Mouse (Mus musculus) stomach, postnatal 0 days (tissue): ENCODE data around the gene Sgce. TPM values are rescaled to one million over a fixed set of nuclear protein-coding genes. Genes with fewer than 3 reads are reported as not detected.

Experiments used
- ATAC-seq: fragments of 200-750 bp; cut with Nextera tagmentation; 2 replicates; pipeline ENCODE4 v1.8.0; 2017; ENCODE audit not compliant: low FRiP score, low TSS enrichment
- DNase-seq: peaks from one replicate; pipeline ENCODE4 v3.0.0-alpha.2; 2016; ENCODE audit warnings: low spot score
- H3K27ac ChIP-seq: fragments of 300-500 bp; sonication (generic); replicated peaks from 2 replicates; pipeline ENCODE4 v1.5.1; 2014; ENCODE audit warnings: mild to moderate bottlenecking, control low read depth
- H3K27me3 ChIP-seq: fragments of 300-500 bp; sonication (generic); 2 replicates; pipeline ENCODE4 v1.6.1; 2014; ENCODE audit warnings: low read length; ENCODE audit not compliant: control insufficient read depth, insufficient read depth
- H3K36me3 ChIP-seq: fragments of 300-500 bp; sonication (generic); 2 replicates; pipeline ENCODE4 v1.6.1; 2014; ENCODE audit warnings: low read length, mixed read lengths; ENCODE audit not compliant: control insufficient read depth, insufficient read depth
- H3K4me1 ChIP-seq: fragments of 300-500 bp; sonication (generic); replicated peaks from 2 replicates; pipeline ENCODE4 v1.6.1; 2014; ENCODE audit warnings: antibody characterized with exemption; ENCODE audit not compliant: control insufficient read depth, insufficient read depth
- H3K4me2 ChIP-seq: fragments of 300-500 bp; sonication (generic); replicated peaks from 2 replicates; pipeline ENCODE4 v1.6.1; 2014; ENCODE audit warnings: low read depth, mild to moderate bottlenecking, control low read depth, moderate library complexity
- H3K4me3 ChIP-seq: fragments of 300-500 bp; sonication (generic); 2 replicates; pipeline ENCODE4 v1.5.1; 2014; ENCODE audit warnings: low read depth, low read length, control low read depth
- H3K9ac ChIP-seq: fragments of 300-500 bp; sonication (generic); 2 replicates; pipeline ENCODE4 v1.6.1; 2014; ENCODE audit warnings: mild to moderate bottlenecking, low read length, control low read depth, mixed read lengths
- H3K9me3 ChIP-seq: fragments of 300-500 bp; sonication (generic); 2 replicates; pipeline ENCODE4 v1.6.1; 2016; ENCODE audit warnings: low read length; ENCODE audit not compliant: control insufficient read depth
- CTCF ChIP-seq: IDR thresholded peaks from 2 replicates; pipeline ENCODE4 v1.5.1; 2016; ENCODE audit warnings: antibody characterized with exemption, low read depth, mild to moderate bottlenecking, moderate library complexity
- EP300 ChIP-seq: optimal IDR thresholded peaks from 2 replicates; pipeline ENCODE3; 2016; ENCODE audit warnings: antibody characterized with exemption
- WGBS: fragments of 180-500 bp; shearing (Covaris S2); extraction: QIAGEN DNeasy Blood & Tissue Kit; methylation state at CpG from one replicate; pipeline ENCODE4 v1.1.7; 2014; 5-methylcytosine and 5-hydroxymethylcytosine counted together
- polyA plus RNA-seq: library from polyadenylated mRNA; unstranded; fragments of >200 nt; fragmentation: Nextera tagmentation; extraction: Ambion mirVana; gene quantifications from 2 replicates; pipeline ENCODE4 v1.2.1, GENCODE M21; 2015

Gene Sgce
- polyA plus RNA-seq, 1 experiment from 2014 or later, result 45.8 TPM

DNA sequence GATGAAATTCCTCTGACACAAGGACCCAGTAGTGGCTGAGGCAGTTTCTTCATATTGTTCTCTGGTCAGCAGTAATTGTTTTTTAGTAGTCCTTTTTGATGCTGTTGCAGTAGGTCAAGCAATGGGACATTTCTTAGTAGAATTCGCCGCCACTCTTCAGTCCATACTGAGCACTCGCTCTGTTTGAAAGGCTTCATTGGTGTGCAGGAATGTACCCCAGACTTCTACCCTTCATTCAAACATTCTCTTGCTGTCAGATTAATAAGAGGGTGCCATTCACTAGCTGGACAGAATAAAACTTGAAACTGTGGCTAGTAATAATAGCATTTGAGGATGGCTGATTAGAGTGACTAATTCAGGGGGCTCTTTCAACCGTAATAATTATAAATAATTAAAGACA, 113.8 kb downstream of the Sgce start:
- Histone ChIP-seq H3K4me1 (no peaks in the 10 kb centered on the region), H3K9me3 (no peaks in the 10 kb centered on the region), H3K4me3 (no peak overlapping the region), H3K27ac (no peak overlapping the region), H3K4me2 (no peak overlapping the region), H3K27me3 (no peaks in the 10 kb centered on the region), H3K9ac (no peak overlapping the region), H3K36me3 (no peaks in the 10 kb centered on the region)
- DNase-seq, result no peak
- ATAC-seq, result no peak
- 80% methylated on average over 4 of the region's 4 CpGs for WGBS
- TF ChIP-seq CTCF, result no peak
- TF ChIP-seq EP300, result no peak

DNA sequence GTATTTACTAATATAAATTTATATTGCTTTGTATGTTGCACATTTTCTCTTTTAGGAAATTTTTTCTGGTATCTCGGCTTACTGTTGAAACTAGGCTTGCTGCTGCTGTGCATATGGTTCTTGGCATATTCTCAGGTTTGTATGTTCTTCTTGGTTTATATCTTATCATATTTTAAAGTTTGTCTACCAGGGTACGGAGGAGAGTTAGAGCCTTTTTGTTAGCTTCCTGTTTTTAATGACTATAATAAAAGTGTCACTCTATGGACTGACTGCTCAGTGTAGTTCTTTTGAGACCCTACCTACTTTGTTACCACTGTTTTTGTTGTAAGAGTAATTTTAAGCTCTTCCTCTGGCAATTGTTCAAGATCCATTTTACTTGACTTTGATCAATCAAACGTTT, 115.5 kb downstream of the Sgce start:
- WGBS, result 64% methylated on average over 3 of the region's 3 CpGs
- Histone ChIP-seq H3K4me1 (no peaks in the 10 kb centered on the region), H3K9me3 (no peaks in the 10 kb centered on the region), H3K4me3 (no peak overlapping the region), H3K27me3 (no peaks in the 10 kb centered on the region), H3K9ac (no peak overlapping the region), H3K36me3 (no peaks in the 10 kb centered on the region), H3K4me2 (no peak overlapping the region), H3K27ac (no peak overlapping the region)
- no peak for TF ChIP-seq CTCF
- TF ChIP-seq EP300, result no peak
- ATAC-seq (no peak), DNase-seq (no peak)

Other genes with a start within 250 kb of the Sgce start
- gene Col1a2, start 242.4 kb downstream of the Sgce start, polyA plus RNA-seq, result 488 and 504 TPM in 2 replicates
- 9.5 and 9.7 TPM in 2 replicates for gene Casd1, start 146.4 kb downstream of the Sgce start, polyA plus RNA-seq
- 0.55 and 0.70 TPM in 2 replicates for gene Peg10, start 99 bp upstream of the Sgce start, polyA plus RNA-seq
- 3.1 and 3.5 TPM in 2 replicates for gene Ppp1r9a, start 155.7 kb upstream of the Sgce start, polyA plus RNA-seq